Mouse (Mus musculus): ENCODE measurements around the gene Slc6a17.

GRCm38 (mm10) chr3:107436434-107436833 is 81.4 kb downstream of the Slc6a17 start:
- no peak for TF ChIP-seq CTCF (IDR thresholded peaks at IDR 0.05; ENCODE audit: low read depth)
- TF ChIP-seq EP300 (IDR thresholded peaks at IDR 0.05; ENCODE audit: low read depth), result no peak

Data from liver, postnatal 0 days (tissue).